Mouse (Mus musculus) liver, embryonic 15.5 days (tissue): Measurements from ENCODE around the gene Pcdh15. TPM values are rescaled to one million over a fixed set of nuclear protein-coding genes. Genes with fewer than 3 reads are reported as not detected.

Experiments
- ATAC-seq: fragments of 200-750 bp; cut with Nextera tagmentation; 2 replicates; pipeline ENCODE4 v1.8.0; 2017; ENCODE audit warnings: moderate number of reproducible peaks, mild to moderate bottlenecking, moderate library complexity; ENCODE audit not compliant: insufficient read depth
- H3K27ac ChIP-seq: fragments of 300-500 bp; sonication (generic); replicated peaks from 2 replicates; pipeline ENCODE4 v1.5.1; 2015; ENCODE audit warnings: mild to moderate bottlenecking, inconsistent platforms
- H3K27me3 ChIP-seq: fragments of 300-500 bp; sonication (generic); 2 replicates; pipeline ENCODE4 v1.6.1; 2015; ENCODE audit warnings: mild to moderate bottlenecking, inconsistent platforms
- H3K36me3 ChIP-seq: fragments of 300-500 bp; sonication (generic); replicated peaks from 2 replicates; pipeline ENCODE4 v1.6.1; 2015; ENCODE audit warnings: moderate library complexity, mild to moderate bottlenecking, inconsistent platforms
- H3K4me1 ChIP-seq: fragments of 300-500 bp; sonication (generic); replicated peaks from 2 replicates; pipeline ENCODE4 v1.6.1; 2015; ENCODE audit warnings: inconsistent platforms
- H3K4me2 ChIP-seq: fragments of 300-500 bp; sonication (generic); 2 replicates; pipeline ENCODE4 v1.6.1; 2015; ENCODE audit warnings: moderate library complexity, mild to moderate bottlenecking, inconsistent platforms
- H3K4me3 ChIP-seq: fragments of 300-500 bp; sonication (generic); replicated peaks from 2 replicates; pipeline ENCODE4 v1.5.1; 2015; ENCODE audit warnings: mild to moderate bottlenecking, inconsistent platforms
- H3K9ac ChIP-seq: fragments of 300-500 bp; sonication (generic); 2 replicates; pipeline ENCODE4 v1.6.1; 2015; ENCODE audit warnings: moderate library complexity, mild to moderate bottlenecking, inconsistent platforms
- H3K9me3 ChIP-seq: fragments of 300-500 bp; sonication (generic); replicated peaks from 2 replicates; pipeline ENCODE4 v1.6.1; 2016; ENCODE audit warnings: inconsistent platforms
- WGBS: fragments of 180-500 bp; shearing (Covaris S2); methylation state at CpG from one replicate; pipeline ENCODE4 v1.1.7; 2015; ENCODE audit warnings: mixed read lengths; ENCODE audit not compliant: insufficient replicate concordance; 5-methylcytosine and 5-hydroxymethylcytosine counted together
- polyA plus RNA-seq: library from polyadenylated mRNA; unstranded; fragments of >200 nt; fragmentation: Nextera tagmentation; extraction: Ambion mirVana; gene quantifications from 2 replicates; pipeline ENCODE4 v1.2.1, GENCODE M21; 2015

The Pcdh15 gene
- polyA plus RNA-seq, 1 experiment from 2014 or later: 0.20 TPM

GRCm38 (mm10) chr10:73379001-73379400 lies 279.9 kb downstream of the Pcdh15 start:
- WGBS: 66% methylated on average over 2 of the region's 2 CpGs
- Histone ChIP-seq H3K36me3 (no peaks in the 10 kb centered on the region), H3K9ac (no peak overlapping the region), H3K4me3 (no peak overlapping the region), H3K27ac (no peak overlapping the region), H3K4me2 (no peak overlapping the region), H3K27me3 (no peaks in the 10 kb centered on the region), H3K4me1 (no peaks in the 10 kb centered on the region), H3K9me3 (no peaks in the 10 kb centered on the region)
- ATAC-seq: no peak

GRCm38 (mm10) chr10:73384003-73384402 lies 284.9 kb downstream of the Pcdh15 start:
- Histone ChIP-seq H3K9ac (no peak overlapping the region), H3K27ac (no peak overlapping the region), H3K36me3 (no peaks in the 10 kb centered on the region), H3K4me3 (no peak overlapping the region), H3K27me3 (no peaks in the 10 kb centered on the region), H3K9me3 (no peaks in the 10 kb centered on the region), H3K4me1 (no peaks in the 10 kb centered on the region), H3K4me2 (no peak overlapping the region)
- 61% methylated on average over 2 of the region's 2 CpGs for WGBS
- ATAC-seq: no peak

GRCm38 (mm10) chr10:73400426-73400825 lies 301.3 kb downstream of the Pcdh15 start:
- Histone ChIP-seq H3K9ac (no peak overlapping the region), H3K36me3 (no peaks in the 10 kb centered on the region), H3K4me1 (no peaks in the 10 kb centered on the region), H3K27me3 (no peaks in the 10 kb centered on the region), H3K9me3 (no peaks in the 10 kb centered on the region), H3K27ac (no peak overlapping the region), H3K4me2 (no peak overlapping the region), H3K4me3 (no peak overlapping the region)
- ATAC-seq: no peak
- WGBS: 37% methylated on average over 1 of the region's 1 CpGs

- H3K9ac ChIP-seq: no peak overlapping the region
- H3K4me3 ChIP-seq: no peak overlapping the region
- H3K9me3 ChIP-seq: no peaks in the 10 kb centered on the region
- WGBS: 47% methylated on average over 3 of the region's 3 CpGs
- H3K27me3 ChIP-seq: no peaks in the 10 kb centered on the region
- H3K4me1 ChIP-seq: no peaks in the 10 kb centered on the region
- no peaks in the 10 kb centered on the region for H3K36me3 ChIP-seq
- H3K27ac ChIP-seq: no peak overlapping the region
- ATAC-seq: no peak
- H3K4me2 ChIP-seq: no peak overlapping the region
Observed at GRCm38 (mm10) chr10:73425408-73425807, 326.3 kb downstream of the Pcdh15 start.

GRCm38 (mm10) chr10:73431345-73431744 lies 332.2 kb downstream of the Pcdh15 start:
- WGBS: 71% methylated on average over 3 of the region's 3 CpGs
- Histone ChIP-seq H3K36me3 (no peaks in the 10 kb centered on the region), H3K4me2 (no peak overlapping the region), H3K4me3 (no peak overlapping the region), H3K9ac (no peak overlapping the region), H3K27ac (no peak overlapping the region), H3K27me3 (no peaks in the 10 kb centered on the region), H3K4me1 (no peaks in the 10 kb centered on the region), H3K9me3 (no peaks in the 10 kb centered on the region)
- ATAC-seq: no peak

GRCm38 (mm10) chr10:73484082-73484481 lies 384.9 kb downstream of the Pcdh15 start:
- WGBS: 56% methylated on average over 2 of the region's 2 CpGs
- Histone ChIP-seq H3K4me2 (no peak overlapping the region), H3K36me3 (no peaks in the 10 kb centered on the region), H3K27ac (no peak overlapping the region), H3K4me1 (no peaks in the 10 kb centered on the region), H3K9me3 (no peaks in the 10 kb centered on the region), H3K27me3 (no peaks in the 10 kb centered on the region), H3K9ac (no peak overlapping the region), H3K4me3 (no peak overlapping the region)
- no peak for ATAC-seq

GRCm38 (mm10) chr10:73491654-73492053 lies 392.5 kb downstream of the Pcdh15 start:
- no peak overlapping the region for H3K27ac ChIP-seq
- 53% methylated on average over 5 of the region's 5 CpGs for WGBS
- H3K4me3 ChIP-seq: no peak overlapping the region
- H3K9me3 ChIP-seq: no peaks in the 10 kb centered on the region
- H3K9ac ChIP-seq: no peak overlapping the region
- no peak for ATAC-seq
- H3K4me2 ChIP-seq: no peak overlapping the region
- H3K36me3 ChIP-seq: no peaks in the 10 kb centered on the region
- no peaks in the 10 kb centered on the region for H3K4me1 ChIP-seq
- no peaks in the 10 kb centered on the region for H3K27me3 ChIP-seq

GRCm38 (mm10) chr10:73514846-73515245 lies 415.7 kb downstream of the Pcdh15 start:
- H3K4me2 ChIP-seq: no peak overlapping the region
- H3K4me3 ChIP-seq: no peak overlapping the region
- no peak overlapping the region for H3K27ac ChIP-seq
- no peak overlapping the region for H3K9ac ChIP-seq
- H3K36me3 ChIP-seq: no peaks in the 10 kb centered on the region
- no peak for ATAC-seq
- WGBS: 56% methylated on average over 3 of the region's 3 CpGs
- no peaks in the 10 kb centered on the region for H3K9me3 ChIP-seq
- H3K4me1 ChIP-seq: no peaks in the 10 kb centered on the region
- no peaks in the 10 kb centered on the region for H3K27me3 ChIP-seq

GRCm38 (mm10) chr10:73515742-73516141 lies 416.6 kb downstream of the Pcdh15 start:
- Histone ChIP-seq H3K4me1 (no peaks in the 10 kb centered on the region), H3K27ac (no peak overlapping the region), H3K36me3 (no peaks in the 10 kb centered on the region), H3K9ac (no peak overlapping the region), H3K9me3 (no peaks in the 10 kb centered on the region), H3K27me3 (no peaks in the 10 kb centered on the region), H3K4me3 (no peak overlapping the region), H3K4me2 (no peak overlapping the region)
- no peak for ATAC-seq
- WGBS: 37% methylated on average over 2 of the region's 2 CpGs

- Histone ChIP-seq H3K27ac (no peak overlapping the region), H3K4me1 (no peaks in the 10 kb centered on the region), H3K36me3 (no peaks in the 10 kb centered on the region), H3K27me3 (no peaks in the 10 kb centered on the region), H3K4me2 (no peak overlapping the region), H3K9ac (no peak overlapping the region), H3K4me3 (no peak overlapping the region), H3K9me3 (no peaks in the 10 kb centered on the region)
- ATAC-seq: no peak
- WGBS: 68% methylated on average over 3 of the region's 3 CpGs
Observed at GRCm38 (mm10) chr10:73519438-73519837, 420.3 kb downstream of the Pcdh15 start.

- Histone ChIP-seq H3K27ac (no peak overlapping the region), H3K36me3 (no peaks in the 10 kb centered on the region), H3K9ac (no peak overlapping the region), H3K4me2 (no peak overlapping the region), H3K4me1 (no peaks in the 10 kb centered on the region), H3K9me3 (no peaks in the 10 kb centered on the region), H3K27me3 (no peaks in the 10 kb centered on the region), H3K4me3 (no peak overlapping the region)
- ATAC-seq: no peak
- WGBS: 88% methylated on average over 10 of the region's 10 CpGs
Observed at GRCm38 (mm10) chr10:73552831-73553230, 453.7 kb downstream of the Pcdh15 start.

GRCm38 (mm10) chr10:73564216-73564615 lies 465.1 kb downstream of the Pcdh15 start:
- no peak for ATAC-seq
- H3K27me3 ChIP-seq: no peaks in the 10 kb centered on the region
- no peaks in the 10 kb centered on the region for H3K36me3 ChIP-seq
- no peaks in the 10 kb centered on the region for H3K4me1 ChIP-seq
- no peak overlapping the region for H3K4me3 ChIP-seq
- H3K27ac ChIP-seq: no peak overlapping the region
- no peak overlapping the region for H3K9ac ChIP-seq
- no peaks in the 10 kb centered on the region for H3K9me3 ChIP-seq
- 48% methylated on average over 7 of the region's 7 CpGs for WGBS
- H3K4me2 ChIP-seq: no peak overlapping the region
